Mouse (Mus musculus): Measurements from ENCODE around the gene Ddx55. TPM values are rescaled to one million over a fixed set of nuclear protein-coding genes. Genes with fewer than 3 reads are reported as not detected.
"Not testable (repeated sequence)": the region's sequence is repeated elsewhere in the genome, so short reads cannot be mapped to it uniquely, and the experiment has no call there.

Ddx55 gene
- total and polyA plus RNA-seq, 3 experiments = 5.3 to 7.5 (median 6.2) TPM

GRCm38 (mm10) chr5:124578633-124579317 is 26.1 kb downstream of the Ddx55 start, which contains the start of the genes Eif2b1 and Gtf2h3:
TSS of gene Eif2b1 (minus strand) at chr5:124579131.
TSS of gene Gtf2h3 (plus strand) at chr5:124579140.
- peaks cover 3% of the 10 kb centered on the region for H3K36me3 ChIP-seq (ENCODE audit: control insufficient read depth, insufficient read depth, low read length)
- H3K9ac ChIP-seq (ENCODE audit: low read depth, low read length) = peak within 1 kb of the TSS; percentile 65
- H3K27ac ChIP-seq = peak within 1 kb of the TSS; percentile 69
- H3K4me1 ChIP-seq (ENCODE audit: control insufficient read depth, insufficient read depth, low read length) = peaks cover 2% of the 10 kb centered on the region; the same call in 1 of the 2 replicates
- intact Hi-C loops (cut with DNase I) = no loop called here
- H3K79me2 ChIP-seq (replicated peaks; ENCODE audit: control insufficient read depth, insufficient read depth, low read length) = no peaks in the 10 kb centered on the region
- WGBS = 1% methylated on average over 51 of the region's 51 CpGs
- TF ChIP-seq CTCF (IDR thresholded peaks at IDR 0.05) (peak; percentile 6; the same call in 1 of the 2 replicates), POLR2A (IDR thresholded peaks at IDR 0.05; ENCODE audit: insufficient read depth, low read depth, low read length) (peak; percentile 94), EP300 (IDR thresholded peaks at IDR 0.05; ENCODE audit: insufficient read depth, low read depth, low read length) (peak; percentile 71; the same call in 1 of the 2 replicates)
- peak; percentile 94 to 97 for DNase-seq
- H3K27me3 ChIP-seq (ENCODE audit: control insufficient read depth, insufficient read depth, low read length) = no peaks in the 10 kb centered on the region
- H3K4me3 ChIP-seq = peak within 1 kb of the TSS; percentile 75

GRCm38 (mm10) chr5:124582515-124582914 is 29.9 kb downstream of the Ddx55 start:
- Histone ChIP-seq H3K36me3 (ENCODE audit: control insufficient read depth, insufficient read depth, low read length) (peaks cover 3% of the 10 kb centered on the region), H3K79me2 (replicated peaks; ENCODE audit: control insufficient read depth, insufficient read depth, low read length) (no peaks in the 10 kb centered on the region), H3K27ac (no peak overlapping the region), H3K4me3 (no peak overlapping the region), H3K27me3 (ENCODE audit: control insufficient read depth, insufficient read depth, low read length) (no peaks in the 10 kb centered on the region), H3K4me1 (ENCODE audit: control insufficient read depth, insufficient read depth, low read length) (peaks cover 2% of the 10 kb centered on the region; the same call in 1 of the 2 replicates), H3K9ac (ENCODE audit: low read depth, low read length) (no peak overlapping the region)
- WGBS = 77% methylated on average over 5 of the region's 5 CpGs
- intact Hi-C loops (cut with DNase I) = no loop called here
- peak in 1 of 2 experiments; percentile 36 for DNase-seq
- TF ChIP-seq POLR2A (IDR thresholded peaks at IDR 0.05; ENCODE audit: insufficient read depth, low read depth, low read length) = no peak
- no peak for TF ChIP-seq EP300 (IDR thresholded peaks at IDR 0.05; ENCODE audit: insufficient read depth, low read depth, low read length)
- TF ChIP-seq CTCF (IDR thresholded peaks at IDR 0.05) = no peak

GRCm38 (mm10) chr5:124592768-124593167 is 40.1 kb downstream of the Ddx55 start:
- no peak for DNase-seq
- H3K9ac ChIP-seq (ENCODE audit: low read depth, low read length) = no peak overlapping the region
- H3K79me2 ChIP-seq (replicated peaks; ENCODE audit: control insufficient read depth, insufficient read depth, low read length) = no peaks in the 10 kb centered on the region
- H3K4me1 ChIP-seq (ENCODE audit: control insufficient read depth, insufficient read depth, low read length) = no peaks in the 10 kb centered on the region
- no peak overlapping the region for H3K27ac ChIP-seq
- no peak overlapping the region for H3K4me3 ChIP-seq
- no peaks in the 10 kb centered on the region for H3K36me3 ChIP-seq (ENCODE audit: control insufficient read depth, insufficient read depth, low read length)
- intact Hi-C loops (cut with DNase I) = no loop called here
- WGBS = 96% methylated on average over 3 of the region's 3 CpGs
- TF ChIP-seq POLR2A (IDR thresholded peaks at IDR 0.05; ENCODE audit: insufficient read depth, low read depth, low read length) (no peak), EP300 (IDR thresholded peaks at IDR 0.05; ENCODE audit: insufficient read depth, low read depth, low read length) (no peak), CTCF (IDR thresholded peaks at IDR 0.05) (no peak)
- H3K27me3 ChIP-seq (ENCODE audit: control insufficient read depth, insufficient read depth, low read length) = no peaks in the 10 kb centered on the region

GRCm38 (mm10) chr5:124598224-124599174 is 45.8 kb downstream of the Ddx55 start:
- Histone ChIP-seq H3K9ac (ENCODE audit: low read depth, low read length) (peak overlapping the region; percentile 59; the same call in 1 of the 2 replicates), H3K4me3 (peak overlapping the region; percentile 77), H3K36me3 (ENCODE audit: control insufficient read depth, insufficient read depth, low read length) (no peaks in the 10 kb centered on the region), H3K4me1 (ENCODE audit: control insufficient read depth, insufficient read depth, low read length) (peaks cover 5% of the 10 kb centered on the region; the same call in 1 of the 2 replicates), H3K27ac (no peak overlapping the region; the same call in 1 of the 2 replicates), H3K27me3 (ENCODE audit: control insufficient read depth, insufficient read depth, low read length) (no peaks in the 10 kb centered on the region), H3K79me2 (replicated peaks; ENCODE audit: control insufficient read depth, insufficient read depth, low read length) (no peaks in the 10 kb centered on the region)
- no peak for TF ChIP-seq CTCF (IDR thresholded peaks at IDR 0.05)
- no peak for TF ChIP-seq EP300 (IDR thresholded peaks at IDR 0.05; ENCODE audit: insufficient read depth, low read depth, low read length)
- peak; percentile 41; the same call in 1 of the 2 replicates for TF ChIP-seq POLR2A (IDR thresholded peaks at IDR 0.05; ENCODE audit: insufficient read depth, low read depth, low read length)
- intact Hi-C loops (cut with DNase I) = loop anchor here (2.0 kb wide), 1 partner anchor 30 kb away; the partner anchor contains the start of gene Atp6v0a2
- WGBS = 8% methylated on average over 30 of the region's 30 CpGs
- peak; percentile 87 to 93 for DNase-seq

GRCm38 (mm10) chr5:124599726-124600125 is 47.1 kb downstream of the Ddx55 start:
- DNase-seq; H3K27me3 ChIP-seq (ENCODE audit: control insufficient read depth, insufficient read depth, low read length); H3K36me3 ChIP-seq (ENCODE audit: control insufficient read depth, insufficient read depth, low read length); H3K4me3 ChIP-seq; H3K4me1 ChIP-seq (ENCODE audit: control insufficient read depth, insufficient read depth, low read length); H3K27ac ChIP-seq; H3K79me2 ChIP-seq (replicated peaks; ENCODE audit: control insufficient read depth, insufficient read depth, low read length); H3K9ac ChIP-seq (ENCODE audit: low read depth, low read length): not testable (repeated sequence)
- intact Hi-C loops (cut with DNase I) = loop anchor here (2.0 to 5.0 kb wide), 2 partner anchors 29 to 268 kb away; partner anchors contain the start of gene Atp6v0a2
- 52% methylated on average over 8 of the region's 8 CpGs for WGBS

Measured in heart, adult 2 months (tissue).